Mouse (Mus musculus): ENCODE measurements around the gene Gm9. TPM values are rescaled to one million over a fixed set of nuclear protein-coding genes. Genes with fewer than 3 reads are reported as not detected.
"Not testable (repeated sequence)": the region's sequence is repeated elsewhere in the genome, so short reads cannot be mapped to it uniquely, and the experiment has no call there.

The Gm9 gene
- total and polyA plus RNA-seq, 2 experiments from 2014 or later, result not detected

DNA sequence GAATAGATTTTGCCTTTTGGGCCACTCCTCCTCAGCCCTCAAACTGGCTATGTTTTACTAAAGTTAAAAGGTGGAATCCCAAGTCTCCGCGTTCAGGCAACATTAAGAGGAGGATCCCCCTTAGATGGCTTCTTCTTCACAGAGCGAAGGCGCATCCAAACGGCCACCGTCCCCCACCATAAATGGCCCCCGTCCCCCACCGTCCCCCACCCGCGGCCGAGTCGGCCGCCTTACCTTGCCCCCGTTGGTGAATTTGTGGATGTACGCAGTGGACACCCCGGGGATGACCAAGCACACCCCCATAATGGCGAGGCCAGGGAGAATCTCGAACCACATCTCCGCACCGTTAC lies 20.1 kb downstream of the Gm9 start:
- 0 out of 2 replicates have a peak overlapping the region, but pooled peaks have one; percentile 80 for H3K27ac ChIP-seq (ENCODE audit: low read depth, low read length)
- ATAC-seq, result peak; percentile 45
- no peaks in the 10 kb centered on the region for H3K4me1 ChIP-seq (ENCODE audit: insufficient read depth)
- H3K9ac ChIP-seq, result peak overlapping the region; percentile 57
- H3K9me3 ChIP-seq (ENCODE audit: low read length), result no peaks in the 10 kb centered on the region
- WGBS, result 33% methylated on average over 20 of the region's 20 CpGs
- peak overlapping the region; percentile 52 for H3K4me2 ChIP-seq (ENCODE audit: low read depth)
- peak overlapping the region; percentile 48 for H3K4me3 ChIP-seq (ENCODE audit: low read depth, low read length)
- TF ChIP-seq CTCF (IDR thresholded peaks at IDR 0.05; ENCODE audit: low read depth), result no peak
- H3K36me3 ChIP-seq (ENCODE audit: insufficient read depth), result no peaks in the 10 kb centered on the region
- DNase-seq, result no peak
- no peaks in the 10 kb centered on the region for H3K27me3 ChIP-seq (ENCODE audit: insufficient read depth, low read length)

DNA sequence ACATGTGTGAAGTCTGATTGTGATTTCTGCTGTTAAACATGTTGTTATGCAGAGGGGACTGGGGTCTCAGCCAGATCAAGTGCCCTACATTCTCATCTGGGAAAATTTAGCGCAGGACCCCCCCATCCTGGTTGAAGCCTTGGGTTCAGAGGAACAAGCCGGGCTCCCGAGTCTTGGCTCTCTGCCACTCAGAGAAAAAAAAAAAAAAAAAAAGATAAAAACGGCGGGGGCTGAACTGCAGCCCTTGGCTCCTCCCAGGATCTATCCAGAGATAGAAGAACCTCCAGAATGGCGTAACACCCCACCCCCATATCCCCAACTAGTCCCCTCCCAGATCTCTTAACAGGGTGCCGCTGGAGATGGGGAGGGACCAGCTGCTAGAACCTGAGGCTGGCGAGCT lies 26.4 kb downstream of the Gm9 start:
- ATAC-seq, result not testable (repeated sequence)

GRCm38 (mm10) chrX:37168742-37169141 lies 42.1 kb downstream of the Gm9 start, which contains the start of gene Akap14:
Akap14 (minus strand) TSS chrX:37168842.
- WGBS, result 33% methylated on average over 5 of the region's 5 CpGs
- Histone ChIP-seq H3K4me3 (ENCODE audit: low read depth, low read length) (no peak within 1 kb of the TSS), H3K27me3 (ENCODE audit: insufficient read depth, low read length) (no peaks in the 10 kb centered on the region), H3K36me3 (ENCODE audit: insufficient read depth) (no peaks in the 10 kb centered on the region), H3K9me3 (ENCODE audit: low read length) (no peaks in the 10 kb centered on the region), H3K4me2 (ENCODE audit: low read depth) (no peak within 1 kb of the TSS), H3K27ac (ENCODE audit: low read depth, low read length) (no peak within 1 kb of the TSS), H3K9ac (no peak within 1 kb of the TSS), H3K4me1 (ENCODE audit: insufficient read depth) (no peaks in the 10 kb centered on the region)
- TF ChIP-seq CTCF (IDR thresholded peaks at IDR 0.05; ENCODE audit: low read depth), result no peak
- no peak for DNase-seq
- no peak for ATAC-seq

More for the DNA sequence above, 26.4 kb downstream of the Gm9 start:
- H3K4me3 ChIP-seq (ENCODE audit: low read depth, low read length); DNase-seq; H3K27ac ChIP-seq (ENCODE audit: low read depth, low read length); H3K4me2 ChIP-seq (ENCODE audit: low read depth); H3K27me3 ChIP-seq (ENCODE audit: insufficient read depth, low read length); H3K9ac ChIP-seq; H3K4me1 ChIP-seq (ENCODE audit: insufficient read depth); H3K9me3 ChIP-seq (ENCODE audit: low read length); H3K36me3 ChIP-seq (ENCODE audit: insufficient read depth): not testable (repeated sequence)
- WGBS, result 60% methylated on average over 8 of the region's 8 CpGs

- H3K4me2 ChIP-seq (ENCODE audit: low read depth), result no peak overlapping the region
- ATAC-seq, result peak; percentile 50
- 42% methylated on average over 3 of the region's 3 CpGs for WGBS
Observed at GRCm38 (mm10) chrX:37167085-37167484, 43.8 kb downstream of the Gm9 start.

GRCm38 (mm10) chrX:37163115-37163514 lies 47.7 kb downstream of the Gm9 start:
- Histone ChIP-seq H3K9ac (no peak overlapping the region), H3K4me2 (ENCODE audit: low read depth) (no peak overlapping the region), H3K4me3 (ENCODE audit: low read depth, low read length) (no peak overlapping the region), H3K4me1 (ENCODE audit: insufficient read depth) (no peaks in the 10 kb centered on the region), H3K27ac (ENCODE audit: low read depth, low read length) (no peak overlapping the region), H3K36me3 (ENCODE audit: insufficient read depth) (no peaks in the 10 kb centered on the region), H3K27me3 (ENCODE audit: insufficient read depth, low read length) (no peaks in the 10 kb centered on the region), H3K9me3 (ENCODE audit: low read length) (no peaks in the 10 kb centered on the region)
- no peak for DNase-seq
- no peak for TF ChIP-seq CTCF (IDR thresholded peaks at IDR 0.05; ENCODE audit: low read depth)
- WGBS, result 79% methylated on average over 18 of the region's 18 CpGs
- ATAC-seq, result no peak

More at GRCm38 (mm10) chrX:37167085-37167484, 43.8 kb downstream of the Gm9 start:
- no peaks in the 10 kb centered on the region for H3K4me1 ChIP-seq (ENCODE audit: insufficient read depth)
- peak; percentile 40 for DNase-seq
- H3K27me3 ChIP-seq (ENCODE audit: insufficient read depth, low read length), result no peaks in the 10 kb centered on the region
- H3K4me3 ChIP-seq (ENCODE audit: low read depth, low read length), result no peak overlapping the region
- no peaks in the 10 kb centered on the region for H3K9me3 ChIP-seq (ENCODE audit: low read length)
- no peak overlapping the region for H3K9ac ChIP-seq
- H3K27ac ChIP-seq (ENCODE audit: low read depth, low read length), result no peak overlapping the region
- peak; percentile 60 for TF ChIP-seq CTCF (IDR thresholded peaks at IDR 0.05; ENCODE audit: low read depth)
- no peaks in the 10 kb centered on the region for H3K36me3 ChIP-seq (ENCODE audit: insufficient read depth)

- Histone ChIP-seq H3K4me3 (ENCODE audit: low read depth, low read length) (no peak overlapping the region), H3K36me3 (ENCODE audit: insufficient read depth) (no peaks in the 10 kb centered on the region), H3K9me3 (ENCODE audit: low read length) (no peaks in the 10 kb centered on the region), H3K4me1 (ENCODE audit: insufficient read depth) (no peaks in the 10 kb centered on the region), H3K9ac (no peak overlapping the region), H3K27ac (ENCODE audit: low read depth, low read length) (no peak overlapping the region), H3K27me3 (ENCODE audit: insufficient read depth, low read length) (no peaks in the 10 kb centered on the region), H3K4me2 (ENCODE audit: low read depth) (no peak overlapping the region)
- ATAC-seq, result no peak
- TF ChIP-seq CTCF (IDR thresholded peaks at IDR 0.05; ENCODE audit: low read depth), result no peak
- no peak for DNase-seq
- 68% methylated on average over 10 of the region's 10 CpGs for WGBS
Observed at GRCm38 (mm10) chrX:37161169-37161568, 49.7 kb downstream of the Gm9 start.

Other genes starting within 250 kb of the Gm9 start
- gene Sept6, start 219.2 kb downstream of the Gm9 start, total RNA-seq (2014; rRNA removed), result 98.6 and 101 TPM in 2 replicates
- gene Sept6, start 219.2 kb downstream of the Gm9 start, polyA plus RNA-seq (2015; fragmentation: Nextera tagmentation; extraction: Ambion mirVana), result 59.1 and 60.8 TPM in 2 replicates
- gene Sowahd, start 162.2 kb downstream of the Gm9 start, total RNA-seq (2014; rRNA removed), result not detected in 2 replicates
- gene Sowahd, start 162.2 kb downstream of the Gm9 start, polyA plus RNA-seq (2015; fragmentation: Nextera tagmentation; extraction: Ambion mirVana), result 0.12 TPM in 1 of 2 replicates, not detected in the other
- 270 and 540 TPM in 2 replicates for gene Rpl39, start 125.6 kb downstream of the Gm9 start, total RNA-seq (2014; rRNA removed)
- 360 and 524 TPM in 2 replicates for gene Rpl39, start 125.6 kb downstream of the Gm9 start, polyA plus RNA-seq (2015; fragmentation: Nextera tagmentation; extraction: Ambion mirVana)
- gene Upf3b, start 100.7 kb downstream of the Gm9 start, total RNA-seq (2014; rRNA removed), result 15.2 and 18.5 TPM in 2 replicates
- 17.8 and 21.1 TPM in 2 replicates for gene Upf3b, start 100.7 kb downstream of the Gm9 start, polyA plus RNA-seq (2015; fragmentation: Nextera tagmentation; extraction: Ambion mirVana)
- 25.2 and 30.6 TPM in 2 replicates for gene Nkap, start 84.2 kb downstream of the Gm9 start, total RNA-seq (2014; rRNA removed)
- gene Nkap, start 84.2 kb downstream of the Gm9 start, polyA plus RNA-seq (2015; fragmentation: Nextera tagmentation; extraction: Ambion mirVana), result 10.6 and 19.5 TPM in 2 replicates
- 0.31 and 0.48 TPM in 2 replicates for gene Akap14, start 42.2 kb downstream of the Gm9 start, total RNA-seq (2014; rRNA removed)
- 0.18 and 0.58 TPM in 2 replicates for gene Akap14, start 42.2 kb downstream of the Gm9 start, polyA plus RNA-seq (2015; fragmentation: Nextera tagmentation; extraction: Ambion mirVana)
- 189 and 244 TPM in 2 replicates for gene Ndufa1, start 19.9 kb downstream of the Gm9 start, total RNA-seq (2014; rRNA removed)
- 644 and 741 TPM in 2 replicates for gene Ndufa1, start 19.9 kb downstream of the Gm9 start, polyA plus RNA-seq (2015; fragmentation: Nextera tagmentation; extraction: Ambion mirVana)
- 4.2 and 7.8 TPM in 2 replicates for gene Rnf113a1, start 19.8 kb downstream of the Gm9 start, total RNA-seq (2014; rRNA removed)
- gene Rnf113a1, start 19.8 kb downstream of the Gm9 start, polyA plus RNA-seq (2015; fragmentation: Nextera tagmentation; extraction: Ambion mirVana), result 22.9 and 24.0 TPM in 2 replicates
- gene Rhox1, start 11.2 kb upstream of the Gm9 start, total RNA-seq (2014; rRNA removed), result not detected in 2 replicates
- not detected in 2 replicates for gene Rhox1, start 11.2 kb upstream of the Gm9 start, polyA plus RNA-seq (2015; fragmentation: Nextera tagmentation; extraction: Ambion mirVana)
- not detected in 2 replicates for gene Rhox2a, start 33.9 kb upstream of the Gm9 start, total RNA-seq (2014; rRNA removed)
- gene Rhox2a, start 33.9 kb upstream of the Gm9 start, polyA plus RNA-seq (2015; fragmentation: Nextera tagmentation; extraction: Ambion mirVana), result not detected in 2 replicates
- gene Rhox3a, start 38.9 kb upstream of the Gm9 start, total RNA-seq (2014; rRNA removed), result not detected in 2 replicates
- gene Rhox3a, start 38.9 kb upstream of the Gm9 start, polyA plus RNA-seq (2015; fragmentation: Nextera tagmentation; extraction: Ambion mirVana), result not detected in 2 replicates
- not detected in 2 replicates for gene Rhox4a, start 54.3 kb upstream of the Gm9 start, total RNA-seq (2014; rRNA removed)
- gene Rhox4a, start 54.3 kb upstream of the Gm9 start, polyA plus RNA-seq (2015; fragmentation: Nextera tagmentation; extraction: Ambion mirVana), result not detected in 2 replicates
- not detected in 2 replicates for gene Rhox3a2, start 169.0 kb upstream of the Gm9 start, total RNA-seq (2014; rRNA removed)
- gene Rhox3a2, start 169.0 kb upstream of the Gm9 start, polyA plus RNA-seq (2015; fragmentation: Nextera tagmentation; extraction: Ambion mirVana), result not detected in 2 replicates
- not detected in 2 replicates for gene Rhox4a2, start 179.8 kb upstream of the Gm9 start, total RNA-seq (2014; rRNA removed)
- gene Rhox4a2, start 179.8 kb upstream of the Gm9 start, polyA plus RNA-seq (2015; fragmentation: Nextera tagmentation; extraction: Ambion mirVana), result not detected in 2 replicates
- not detected in 2 replicates for gene Rhox2b, start 201.0 kb upstream of the Gm9 start, total RNA-seq (2014; rRNA removed)
- not detected in 2 replicates for gene Rhox2b, start 201.0 kb upstream of the Gm9 start, polyA plus RNA-seq (2015; fragmentation: Nextera tagmentation; extraction: Ambion mirVana)
- gene Rhox4b, start 221.5 kb upstream of the Gm9 start, total RNA-seq (2014; rRNA removed), result not detected in 2 replicates
- gene Rhox4b, start 221.5 kb upstream of the Gm9 start, polyA plus RNA-seq (2015; fragmentation: Nextera tagmentation; extraction: Ambion mirVana), result not detected in 2 replicates
- gene Rhox2c, start 242.6 kb upstream of the Gm9 start, total RNA-seq (2014; rRNA removed), result not detected in 2 replicates
- gene Rhox2c, start 242.6 kb upstream of the Gm9 start, polyA plus RNA-seq (2015; fragmentation: Nextera tagmentation; extraction: Ambion mirVana), result not detected in 2 replicates
- gene Rhox3c, start 247.5 kb upstream of the Gm9 start, total RNA-seq (2014; rRNA removed), result not detected in 2 replicates
- not detected in 2 replicates for gene Rhox3c, start 247.5 kb upstream of the Gm9 start, polyA plus RNA-seq (2015; fragmentation: Nextera tagmentation; extraction: Ambion mirVana)